Mouse (Mus musculus): ENCODE results near the gene Vwa8.

The Vwa8 gene

GRCm38 (mm10) chr14:79076560-79077300, 227.9 kb downstream of the Vwa8 start:
- in situ Hi-C loops (cut with MboI; ENCODE audit: low sequenced_read_pairs) = no loop called here

GRCm38 (mm10) chr14:79083573-79083972, 234.7 kb downstream of the Vwa8 start:
- in situ Hi-C loops (cut with MboI; ENCODE audit: low sequenced_read_pairs) = no loop called here

- in situ Hi-C loops (cut with MboI; ENCODE audit: low sequenced_read_pairs) = no loop called here
These were observed 237.2 kb downstream of the Vwa8 start for GRCm38 (mm10) chr14:79086006-79086405.

- in situ Hi-C loops (cut with MboI; ENCODE audit: low sequenced_read_pairs) = no loop called here
These were observed 240.6 kb downstream of the Vwa8 start for GRCm38 (mm10) chr14:79089464-79089863.

GRCm38 (mm10) chr14:79097181-79097580, 248.3 kb downstream of the Vwa8 start:
- in situ Hi-C loops (cut with MboI; ENCODE audit: low sequenced_read_pairs) = no loop called here

GRCm38 (mm10) chr14:79106655-79107515, 258.0 kb downstream of the Vwa8 start:
- in situ Hi-C loops (cut with MboI; ENCODE audit: low sequenced_read_pairs) = no loop called here

- in situ Hi-C loops (cut with MboI; ENCODE audit: low sequenced_read_pairs) = no loop called here
These were observed 260.5 kb downstream of the Vwa8 start for GRCm38 (mm10) chr14:79109375-79109774.

GRCm38 (mm10) chr14:79110012-79110411, 261.2 kb downstream of the Vwa8 start:
- in situ Hi-C loops (cut with MboI; ENCODE audit: low sequenced_read_pairs) = loop anchor here (5.0 kb wide), 1 partner anchor 448 kb away; no protein-coding TSS in a partner anchor

GRCm38 (mm10) chr14:79112050-79112449, 263.2 kb downstream of the Vwa8 start:
- in situ Hi-C loops (cut with MboI; ENCODE audit: low sequenced_read_pairs) = loop anchor here (5.0 kb wide), 1 partner anchor 450 kb away; no protein-coding TSS in a partner anchor

GRCm38 (mm10) chr14:79114526-79115383, 265.9 kb downstream of the Vwa8 start:
- in situ Hi-C loops (cut with MboI; ENCODE audit: low sequenced_read_pairs) = loop anchor here (5.0 kb wide), 1 partner anchor 452 kb away; no protein-coding TSS in a partner anchor

GRCm38 (mm10) chr14:79118457-79118856, 269.6 kb downstream of the Vwa8 start:
- in situ Hi-C loops (cut with MboI; ENCODE audit: low sequenced_read_pairs) = no loop called here

- in situ Hi-C loops (cut with MboI; ENCODE audit: low sequenced_read_pairs) = no loop called here
These were observed 270.5 kb downstream of the Vwa8 start for GRCm38 (mm10) chr14:79119354-79119753.

GRCm38 (mm10) chr14:79120681-79121080, 271.8 kb downstream of the Vwa8 start:
- in situ Hi-C loops (cut with MboI; ENCODE audit: low sequenced_read_pairs) = no loop called here

- in situ Hi-C loops (cut with MboI; ENCODE audit: low sequenced_read_pairs) = no loop called here
These were observed 274.6 kb downstream of the Vwa8 start for GRCm38 (mm10) chr14:79123466-79123865.

- in situ Hi-C loops (cut with MboI; ENCODE audit: low sequenced_read_pairs) = loop anchor here (5.0 kb wide), 1 partner anchor 198 kb away; no protein-coding TSS in a partner anchor
These were observed 275.8 kb downstream of the Vwa8 start for GRCm38 (mm10) chr14:79124643-79125042.

- in situ Hi-C loops (cut with MboI; ENCODE audit: low sequenced_read_pairs) = loop anchor here (5.0 kb wide), 1 partner anchor 196 kb away; no protein-coding TSS in a partner anchor
These were observed 277.3 kb downstream of the Vwa8 start for GRCm38 (mm10) chr14:79126176-79126575.

- in situ Hi-C loops (cut with MboI; ENCODE audit: low sequenced_read_pairs) = no loop called here
These were observed 286.1 kb downstream of the Vwa8 start for GRCm38 (mm10) chr14:79134891-79135334.

- in situ Hi-C loops (cut with MboI; ENCODE audit: low sequenced_read_pairs) = no loop called here
These were observed 286.6 kb downstream of the Vwa8 start for GRCm38 (mm10) chr14:79135441-79135840.

GRCm38 (mm10) chr14:79136585-79136984, 287.7 kb downstream of the Vwa8 start:
- in situ Hi-C loops (cut with MboI; ENCODE audit: low sequenced_read_pairs) = no loop called here

- in situ Hi-C loops (cut with MboI; ENCODE audit: low sequenced_read_pairs) = no loop called here
These were observed 288.2 kb downstream of the Vwa8 start for GRCm38 (mm10) chr14:79137100-79137499.
